Mouse (Mus musculus) cerebellum, adult 8-10 months (tissue): ENCODE measurements around the gene Tnfrsf13c.
A peak's percentile ranks its signal among the peaks of the same experiment; 100 is the strongest.
"Not testable (repeated sequence)": the region's sequence is repeated elsewhere in the genome, so short reads cannot be mapped to it uniquely, and the experiment has no call there.

ENCODE experiments used
- DNase-seq: peaks from one replicate; pipeline ENCODE4 v3.0.0; 2022

Gene Tnfrsf13c

GRCm38 (mm10) chr15:82223657-82224601 lies at the start of gene Tnfrsf13c:
Tnfrsf13c (minus strand) TSS chr15:82224369.
- DNase-seq = no peak

- no peak for DNase-seq
These were observed 48.1 kb upstream of the Tnfrsf13c start for GRCm38 (mm10) chr15:82272295-82272694.

GRCm38 (mm10) chr15:82271201-82271600 lies 47.0 kb upstream of the Tnfrsf13c start:
- DNase-seq = peak; percentile 83

- DNase-seq = peak; percentile 59
These were observed 44.6 kb upstream of the Tnfrsf13c start for GRCm38 (mm10) chr15:82268783-82269182.

GRCm38 (mm10) chr15:82268185-82268584 lies 44.0 kb upstream of the Tnfrsf13c start:
- DNase-seq = no peak

GRCm38 (mm10) chr15:82266356-82266755 lies 42.2 kb upstream of the Tnfrsf13c start:
- DNase-seq = peak; percentile 81

GRCm38 (mm10) chr15:82259510-82259909 lies 35.3 kb upstream of the Tnfrsf13c start:
- DNase-seq = peak; percentile 72

- peak; percentile 74 for DNase-seq
These were observed 31.8 kb upstream of the Tnfrsf13c start for GRCm38 (mm10) chr15:82255944-82256383.

- DNase-seq = no peak
These were observed 31.1 kb upstream of the Tnfrsf13c start for GRCm38 (mm10) chr15:82255248-82255647.

GRCm38 (mm10) chr15:82252097-82252496 lies 27.9 kb upstream of the Tnfrsf13c start, which contains the start of gene 1500009C09Rik:
1500009C09Rik (plus strand) TSS chr15:82252397.
- DNase-seq = no peak

GRCm38 (mm10) chr15:82251579-82251978 lies 27.4 kb upstream of the Tnfrsf13c start:
- no peak for DNase-seq

- no peak for DNase-seq
These were observed 23.1 kb upstream of the Tnfrsf13c start for GRCm38 (mm10) chr15:82247131-82247776.

GRCm38 (mm10) chr15:82244805-82245161 lies 20.6 kb upstream of the Tnfrsf13c start:
- DNase-seq = not testable (repeated sequence)

- DNase-seq = peak; percentile 93
These were observed 20.1 kb upstream of the Tnfrsf13c start, which contains the start of gene Cenpm for GRCm38 (mm10) chr15:82244115-82244804. Cenpm (minus strand) TSS chr15:82244748.

- DNase-seq = no peak
These were observed 19.6 kb upstream of the Tnfrsf13c start for GRCm38 (mm10) chr15:82243742-82244114.

- DNase-seq = no peak
These were observed 19.1 kb upstream of the Tnfrsf13c start for GRCm38 (mm10) chr15:82243311-82243710.

- DNase-seq = peak; percentile 95
These were observed 12.4 kb upstream of the Tnfrsf13c start for GRCm38 (mm10) chr15:82236565-82236964.

- no peak for DNase-seq
These were observed 11.5 kb upstream of the Tnfrsf13c start for GRCm38 (mm10) chr15:82235661-82236060.

- no peak for DNase-seq
These were observed 8.5 kb upstream of the Tnfrsf13c start for GRCm38 (mm10) chr15:82232651-82233050.

- DNase-seq = peak; percentile 84
These were observed 7.6 kb upstream of the Tnfrsf13c start for GRCm38 (mm10) chr15:82231591-82232378.

- no peak for DNase-seq
These were observed 6.9 kb upstream of the Tnfrsf13c start for GRCm38 (mm10) chr15:82231100-82231499.

- no peak for DNase-seq
These were observed 6.0 kb upstream of the Tnfrsf13c start for GRCm38 (mm10) chr15:82230098-82230611.
